Mouse (Mus musculus) spleen, adult 18-20 months (tissue): ENCODE data around the gene Gm10719.
"Not testable (repeated sequence)": the region's sequence is repeated elsewhere in the genome, so short reads cannot be mapped to it uniquely, and the experiment has no call there.

Source experiments
- DNase-seq, 2 experiments: peaks; one replicate each; pipeline ENCODE4 v3.0.0; 2022; ENCODE audit warnings: mixed read lengths in 2 of 2

The Gm10719 gene

GRCm38 (mm10) chr9:3025653-3026052 lies 8.4 kb downstream of the Gm10719 start:
- DNase-seq = peak; percentile 48 to 62

DNA sequence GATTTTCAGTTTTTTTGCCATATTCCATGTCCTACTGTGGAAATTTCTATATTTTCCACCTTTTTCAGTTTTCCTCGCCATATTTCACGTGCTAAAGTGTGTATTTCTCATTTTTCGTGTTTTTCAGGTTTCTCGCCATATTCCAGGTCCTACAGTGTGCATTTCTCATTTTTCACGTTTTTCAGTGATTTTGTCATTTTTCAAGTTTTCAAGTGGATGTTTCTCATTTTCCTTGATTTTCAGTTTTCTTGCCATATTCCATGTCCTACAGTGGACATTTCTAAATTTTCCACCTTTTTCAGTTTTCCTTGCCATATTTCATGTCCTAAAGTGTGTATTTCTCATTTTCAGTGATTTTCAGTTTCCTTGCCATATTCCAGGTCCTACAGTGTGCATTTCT lies 8.9 kb downstream of the Gm10719 start:
- DNase-seq = not testable (repeated sequence)

- DNase-seq = not testable (repeated sequence)
Observed at GRCm38 (mm10) chr9:3026741-3027140, 9.5 kb downstream of the Gm10719 start.

DNA sequence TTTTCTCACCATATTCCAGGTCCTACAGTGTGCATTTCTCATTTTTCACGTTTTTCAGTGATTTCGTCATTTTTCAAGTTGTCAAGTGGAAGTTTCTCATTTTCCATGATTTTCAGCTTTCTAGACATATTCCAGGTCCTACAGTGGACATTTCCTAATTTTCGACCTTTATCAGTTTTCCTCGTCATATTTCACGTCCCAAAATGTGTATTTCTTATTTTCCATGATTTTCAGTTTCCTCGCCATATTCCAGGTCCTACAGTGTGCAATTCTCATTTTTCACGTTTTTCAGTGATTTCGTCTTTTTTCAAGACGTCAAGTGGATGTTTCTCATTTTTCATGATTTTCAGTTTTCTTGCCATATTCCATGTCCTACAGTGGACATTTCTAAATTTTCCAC lies 10.0 kb downstream of the Gm10719 start:
- not testable (repeated sequence) for DNase-seq

GRCm38 (mm10) chr9:3029276-3030000 lies 12.2 kb downstream of the Gm10719 start:
- peak in 1 of 2 experiments; percentile 11 for DNase-seq

DNA sequence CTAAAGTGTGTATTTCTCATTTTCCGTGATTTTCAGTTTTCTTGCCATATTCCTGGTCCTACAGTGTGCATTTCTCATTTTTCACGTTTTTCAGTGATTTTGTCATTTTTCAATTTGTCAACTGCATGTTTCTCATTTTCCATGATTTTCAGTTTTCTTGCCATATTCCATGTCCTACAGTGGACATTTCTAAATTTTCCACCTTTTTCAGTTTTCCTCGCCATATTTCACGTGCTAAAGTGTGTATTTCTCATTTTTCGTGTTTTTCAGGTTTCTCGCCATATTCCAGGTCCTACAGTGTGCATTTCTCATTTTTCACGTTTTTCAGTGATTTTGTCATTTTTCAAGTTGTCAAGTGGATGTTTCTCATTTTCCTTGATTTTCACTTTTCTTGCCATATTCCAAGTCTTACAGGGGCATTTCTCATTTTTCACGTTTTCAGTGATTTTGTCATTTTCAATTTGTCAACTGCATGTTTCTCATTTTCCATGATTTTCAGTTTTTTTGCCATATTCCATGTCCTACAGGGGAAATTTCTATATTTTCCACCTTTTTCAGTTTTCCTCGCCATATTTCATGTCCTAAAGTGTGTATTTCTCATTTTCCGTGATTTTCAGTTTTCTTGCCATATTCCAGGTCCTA lies 13.6 kb downstream of the Gm10719 start:
- not testable (repeated sequence) for DNase-seq

DNA sequence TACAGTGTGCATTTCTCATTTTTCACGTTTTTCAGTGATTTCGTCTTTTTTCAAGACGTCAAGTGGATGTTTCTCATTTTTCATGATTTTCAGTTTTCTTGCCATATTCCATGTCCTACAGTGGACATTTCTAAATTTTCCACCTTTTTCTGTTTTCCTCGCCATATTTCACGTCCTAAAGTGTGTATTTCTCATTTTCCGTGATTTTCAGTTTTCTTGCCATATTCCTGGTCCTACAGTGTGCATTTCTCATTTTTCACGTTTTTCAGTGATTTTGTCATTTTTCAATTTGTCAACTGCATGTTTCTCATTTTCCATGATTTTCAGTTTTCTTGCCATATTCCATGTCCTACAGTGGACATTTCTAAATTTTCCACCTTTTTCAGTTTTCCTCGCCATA lies 17.1 kb downstream of the Gm10719 start, which contains the start of gene Gm17535:
TSS of gene Gm17535 (plus strand) at position 301 of the 400 bp plus-strand sequence.
- not testable (repeated sequence) for DNase-seq

DNA sequence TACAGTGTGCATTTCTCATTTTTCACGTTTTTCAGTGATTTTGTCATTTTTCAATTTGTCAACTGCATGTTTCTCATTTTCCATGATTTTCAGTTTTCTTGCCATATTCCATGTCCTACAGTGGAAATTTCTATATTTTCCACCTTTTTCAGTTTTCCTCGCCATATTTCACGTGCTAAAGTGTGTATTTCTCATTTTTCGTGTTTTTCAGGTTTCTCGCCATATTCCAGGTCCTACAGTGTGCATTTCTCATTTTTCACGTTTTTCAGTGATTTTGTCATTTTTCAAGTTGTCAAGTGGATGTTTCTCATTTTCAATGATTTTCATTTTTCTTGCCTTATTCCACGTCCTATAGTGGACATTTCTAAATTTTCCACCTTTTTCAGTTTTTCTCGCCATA lies 19.4 kb downstream of the Gm10719 start, which contains the start of gene Gm10715:
TSS of gene Gm10715 (plus strand) at position 301 of the 400 bp plus-strand sequence.
- not testable (repeated sequence) for DNase-seq

DNA sequence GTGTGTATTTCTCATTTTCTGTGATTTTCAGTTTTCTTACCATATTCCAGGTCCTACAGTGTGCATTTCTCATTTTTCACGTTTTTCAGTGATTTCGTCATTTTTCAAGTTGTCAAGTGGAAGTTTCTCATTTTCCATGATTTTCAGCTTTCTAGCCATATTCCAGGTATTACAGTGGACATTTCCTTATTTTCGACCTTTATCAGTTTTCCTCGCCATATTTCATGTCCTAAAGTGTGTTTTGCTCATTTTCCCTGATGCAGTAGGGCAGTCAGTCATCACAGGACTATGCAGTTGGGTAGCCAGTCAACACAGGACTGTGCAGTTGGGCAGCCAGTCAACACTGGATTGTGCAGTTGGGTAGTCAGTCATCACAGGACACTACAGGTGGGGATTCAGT lies 21.0 kb downstream of the Gm10719 start:
- not testable (repeated sequence) for DNase-seq
